Mouse (Mus musculus) lung, adult 2 months (tissue): Measurements from ENCODE around the gene Ccdc38.

Source experiments
- CTCF ChIP-seq: fragments of 200-500 bp; IDR thresholded peaks from 2 replicates; pipeline ENCODE4 v1.5.1; 2011; ENCODE audit warnings: mild to moderate bottlenecking, low read length, control low read depth; ENCODE audit not compliant: insufficient read depth
- POLR2A ChIP-seq: fragments of 200-500 bp; IDR thresholded peaks from 2 replicates; pipeline ENCODE4 v1.6.1; 2011; ENCODE audit warnings: low read depth, mild to moderate bottlenecking, control low read depth, low read length, borderline replicate concordance; ENCODE audit errors: extremely low read depth

- TF ChIP-seq CTCF = no peak
- TF ChIP-seq POLR2A = no peak
These were observed 56.2 kb downstream of the Ccdc38 start for GRCm38 (mm10) chr10:93596641-93597040.
